24 mouse cellular contexts compared by ENCODE assay signal in genomic region chr1:82726482-82726881, GRCm38 (mm10). TPM values are rescaled to one million over a fixed set of nuclear protein-coding genes. Genes with fewer than 3 reads are reported as not detected.
DNase-seq lines count a peak whose midpoint lies in the region; ATAC-seq and TF ChIP-seq lines count a peak whose summit lies in the region.
"Had no signal": no experiment of that assay in that cellular context is flagged by ENCODE, and none has a peak within 500 bp of the region (broad histone marks: within the 10 kb centered on the region; RNA-seq: fewer than 3 reads in every experiment).

No protein-coding gene starts in this region.

- no peak overlapping the region for H3ac ChIP-seq in myocyte (ENCODE audit: control insufficient read depth, insufficient read length)

- TF ChIP-seq POLR2A in myocyte (IDR thresholded peaks at IDR 0.05; ENCODE audit: insufficient read length, low read depth), result no peak

- H3K4me2 ChIP-seq in heart, embryonic 15.5 days, result peak overlapping the region; percentile 85; the same call in 1 of the 2 replicates
- H3K4me2 ChIP-seq in midbrain, embryonic 14.5 days (ENCODE audit: low read length), result peak overlapping the region; percentile 82; the same call in 1 of the 2 replicates
- no peak overlapping the region for H3K4me2 ChIP-seq in midbrain, embryonic 11.5 days
- peak overlapping the region; percentile 87 for H3K4me2 ChIP-seq in liver, embryonic 11.5 days
- peak overlapping the region; percentile 98 for H3K4me2 ChIP-seq in myocyte (ENCODE audit: low read depth)

- H3K9me3 ChIP-seq in heart, embryonic 15.5 days (replicated peaks), result no peaks in the 10 kb centered on the region
- no peaks in the 10 kb centered on the region for H3K9me3 ChIP-seq in midbrain, embryonic 14.5 days (ENCODE audit: control insufficient read depth, low read length)
- no peaks in the 10 kb centered on the region for H3K9me3 ChIP-seq in midbrain, embryonic 11.5 days (ENCODE audit: control insufficient read depth, low read length)
- H3K9me3 ChIP-seq in liver, embryonic 11.5 days (ENCODE audit: control insufficient read depth, low read length), result no peaks in the 10 kb centered on the region
- H3K9me3 ChIP-seq: forebrain, embryonic 15.5 days; heart, embryonic 12.5 days; hindbrain, embryonic 12.5 days; limb, embryonic 12.5 days; midbrain, embryonic 13.5 days had no signal

- no peak overlapping the region for H3K27ac ChIP-seq in heart, embryonic 15.5 days
- no peak overlapping the region for H3K27ac ChIP-seq in midbrain, embryonic 14.5 days (replicated peaks; ENCODE audit: low read depth, low read length)
- H3K27ac ChIP-seq in midbrain, embryonic 11.5 days (ENCODE audit: low read depth, low read length), result no peak overlapping the region
- H3K27ac ChIP-seq in liver, embryonic 11.5 days (ENCODE audit: low read depth, low read length), result peak overlapping the region; percentile 70; the same call in 1 of the 2 replicates
- H3K27ac ChIP-seq: forebrain, embryonic 15.5 days; hindbrain, embryonic 12.5 days; limb, embryonic 12.5 days; midbrain, embryonic 13.5 days had no signal

- 83% methylated on average over 5 of the region's 5 CpGs for WGBS in heart, embryonic 15.5 days
- 96% methylated on average over 5 of the region's 5 CpGs for WGBS in midbrain, embryonic 14.5 days
- WGBS in midbrain, embryonic 11.5 days, result 95% methylated on average over 5 of the region's 5 CpGs
- 49% methylated on average over 5 of the region's 5 CpGs for WGBS in liver, embryonic 11.5 days

- DNase-seq in heart, postnatal 14 days, result no peak
- no peak for DNase-seq in midbrain, embryonic 14.5 days
- DNase-seq in midbrain, embryonic 11.5 days (ENCODE audit: low spot score, missing footprints), result no peak
- DNase-seq in liver, embryonic 11.5 days (ENCODE audit: low spot score), result no peak
- DNase-seq in urinary bladder, postnatal 36 days (ENCODE audit: low spot score in 2 of 2), result no peak
- DNase-seq in spleen, postnatal 10 days (ENCODE audit: low spot score in 2 of 2), result no peak
- DNase-seq: cerebellum, postnatal 10 days; kidney, postnatal 10 days; right cerebral cortex, adult 18-20 months; thymus, adult 18-20 months had no signal

- H3K79me2 ChIP-seq in myocyte (ENCODE audit: control insufficient read depth, insufficient read depth), result peaks cover 32% of the 10 kb centered on the region

- peaks cover 14% of the 10 kb centered on the region for H3K27me3 ChIP-seq in heart, embryonic 15.5 days
- peaks cover 13% of the 10 kb centered on the region for H3K27me3 ChIP-seq in midbrain, embryonic 14.5 days (ENCODE audit: control insufficient read depth, insufficient read depth, low read length)
- H3K27me3 ChIP-seq in midbrain, embryonic 11.5 days (ENCODE audit: control insufficient read depth, insufficient read depth, low read length), result no peaks in the 10 kb centered on the region; the same call in 1 of the 2 replicates
- H3K27me3 ChIP-seq in liver, embryonic 11.5 days (replicated peaks; ENCODE audit: control insufficient read depth, insufficient read depth, low read length), result no peaks in the 10 kb centered on the region
- H3K27me3 ChIP-seq in myocyte (ENCODE audit: control insufficient read depth, insufficient read depth, insufficient read length), result no peaks in the 10 kb centered on the region
- H3K27me3 ChIP-seq: limb, embryonic 12.5 days had no signal

- intact Hi-C loops in heart, postnatal 14 days (cut with DNase I), result no loop called here

- no peak overlapping the region for H3K4me3 ChIP-seq in heart, embryonic 15.5 days
- H3K4me3 ChIP-seq in midbrain, embryonic 14.5 days (replicated peaks; ENCODE audit: low read depth, low read length), result no peak overlapping the region
- H3K4me3 ChIP-seq in midbrain, embryonic 11.5 days (ENCODE audit: low read depth, low read length), result no peak overlapping the region
- H3K4me3 ChIP-seq in liver, embryonic 11.5 days (ENCODE audit: low read depth, low read length), result peak overlapping the region; percentile 87
- H3K4me3 ChIP-seq in myocyte, result peak overlapping the region; percentile 73

- no peak overlapping the region for H3K9ac ChIP-seq in heart, embryonic 15.5 days
- no peak overlapping the region for H3K9ac ChIP-seq in midbrain, embryonic 14.5 days (replicated peaks; ENCODE audit: low read length)
- H3K9ac ChIP-seq in midbrain, embryonic 11.5 days (ENCODE audit: low read length), result no peak overlapping the region
- peak overlapping the region; percentile 94 for H3K9ac ChIP-seq in liver, embryonic 11.5 days (ENCODE audit: low read depth, low read length)

- peaks cover 9% of the 10 kb centered on the region for H3K4me1 ChIP-seq in heart, embryonic 15.5 days (replicated peaks)
- H3K4me1 ChIP-seq in midbrain, embryonic 14.5 days (ENCODE audit: control insufficient read depth, insufficient read depth, low read length), result peaks cover 10% of the 10 kb centered on the region
- H3K4me1 ChIP-seq in midbrain, embryonic 11.5 days (ENCODE audit: control insufficient read depth, insufficient read depth, low read length), result peaks cover 8% of the 10 kb centered on the region
- H3K4me1 ChIP-seq in liver, embryonic 11.5 days (replicated peaks; ENCODE audit: control insufficient read depth, insufficient read depth, low read length), result peaks cover 7% of the 10 kb centered on the region

- H3K36me3 ChIP-seq in heart, embryonic 15.5 days, result peaks cover 30% of the 10 kb centered on the region
- peaks cover 29% of the 10 kb centered on the region for H3K36me3 ChIP-seq in midbrain, embryonic 14.5 days (ENCODE audit: control insufficient read depth, insufficient read depth, low read length)
- H3K36me3 ChIP-seq in midbrain, embryonic 11.5 days (ENCODE audit: control insufficient read depth, insufficient read depth, low read length), result peaks cover 4% of the 10 kb centered on the region
- peaks cover 9% of the 10 kb centered on the region for H3K36me3 ChIP-seq in liver, embryonic 11.5 days (ENCODE audit: control insufficient read depth, insufficient read depth, low read length)
- H3K36me3 ChIP-seq in myocyte (ENCODE audit: control insufficient read depth, insufficient read depth), result peaks cover 27% of the 10 kb centered on the region

- no peak for ATAC-seq in heart, embryonic 15.5 days (replicated peaks; ENCODE audit: insufficient number of reproducible peaks, insufficient read depth, low FRiP score, low read depth)
- no peak for ATAC-seq in midbrain, embryonic 14.5 days (ENCODE audit: low FRiP score, low TSS enrichment)
- no peak for ATAC-seq in midbrain, embryonic 11.5 days (ENCODE audit: low FRiP score)
- no peak; the same call in 1 of the 2 replicates for ATAC-seq in liver, embryonic 11.5 days (replicated peaks; ENCODE audit: low FRiP score)
- ATAC-seq: forebrain, embryonic 15.5 days; intestine, embryonic 16.5 days; midbrain, embryonic 13.5 days had no signal

TF ChIP-seq in myocyte, 11 proteins besides CTCF, POLR2A, EP300 and RAD21:
- TF ChIP-seq TCF3 (IDR thresholded peaks at IDR 0.05; ENCODE audit: insufficient read length, low read depth), result no peak
- TF ChIP-seq MYOG (IDR thresholded peaks at IDR 0.05; ENCODE audit: control insufficient read depth in 1 of 3, insufficient read depth in 1 of 3, insufficient read length in 2 of 3, low read depth in 2 of 3), result no peak
- TF ChIP-seq SRF (IDR thresholded peaks at IDR 0.05; ENCODE audit: control insufficient read depth, insufficient read length, low read depth), result no peak
- no peak for TF ChIP-seq TCF12 (IDR thresholded peaks at IDR 0.05; ENCODE audit: insufficient read depth, poor library complexity, severe bottlenecking)
- no peak for TF ChIP-seq USF1 (IDR thresholded peaks at IDR 0.05; ENCODE audit: low read depth)

RNA-seq across cellular contexts. Expression of gene Mff, which starts 1.8 kb away (rescaled TPM):
- polyA plus RNA-seq in heart, embryonic 15.5 days (2015; fragmentation: Nextera tagmentation; extraction: Ambion mirVana), result 205 and 234 TPM in 2 replicates
- 100 to 1,000 TPM; 183 to 184 TPM for total RNA-seq in heart, postnatal 14 days (2021)
- 449 and 463 TPM in 2 replicates for polyA plus RNA-seq in midbrain, embryonic 14.5 days (2014; fragmentation: Nextera tagmentation; extraction: Ambion mirVana)
- 288 and 298 TPM in 2 replicates for polyA plus RNA-seq in midbrain, embryonic 11.5 days (2014; fragmentation: Nextera tagmentation; extraction: Ambion mirVana)
- polyA plus RNA-seq in liver, embryonic 11.5 days (2014; fragmentation: Nextera tagmentation; extraction: Ambion mirVana), result 273 and 281 TPM in 2 replicates
- polyA plus RNA-seq in myocyte (2012; fragmentation: generic; extraction: Trizol), result 121 TPM

RNA-seq across cellular contexts. Expression of gene Tm4sf20, which starts 41.8 kb away (rescaled TPM):
- polyA plus RNA-seq in heart, embryonic 15.5 days (2015; fragmentation: Nextera tagmentation; extraction: Ambion mirVana), result not detected in 2 replicates
- total RNA-seq in heart, postnatal 14 days (2021), result not detected
- polyA plus RNA-seq in midbrain, embryonic 14.5 days (2014; fragmentation: Nextera tagmentation; extraction: Ambion mirVana), result 0.38 TPM in 1 of 2 replicates, not detected in the other
- 0.08 TPM in 1 of 2 replicates, not detected in the other for polyA plus RNA-seq in midbrain, embryonic 11.5 days (2014; fragmentation: Nextera tagmentation; extraction: Ambion mirVana)
- 0.12 TPM in 1 of 2 replicates, not detected in the other for polyA plus RNA-seq in liver, embryonic 11.5 days (2014; fragmentation: Nextera tagmentation; extraction: Ambion mirVana)
- polyA plus RNA-seq in myocyte (2012; fragmentation: generic; extraction: Trizol), result not detected
- total RNA-seq: adrenal gland, postnatal 4 days; gastrocnemius, postnatal 4 days; left cerebral cortex, adult 8-10 months had no signal
- polyA plus RNA-seq: C2C12; forebrain, embryonic 15.5 days; heart, embryonic 12.5 days; hindbrain, embryonic 12.5 days had no signal

RNA-seq across cellular contexts. Expression of gene Gm47791, which starts 44.6 kb away (rescaled TPM):
- polyA plus RNA-seq in heart, embryonic 15.5 days (2015; fragmentation: Nextera tagmentation; extraction: Ambion mirVana), result not detected in 2 replicates
- not detected for total RNA-seq in heart, postnatal 14 days (2021)
- not detected in 2 replicates for polyA plus RNA-seq in midbrain, embryonic 14.5 days (2014; fragmentation: Nextera tagmentation; extraction: Ambion mirVana)
- polyA plus RNA-seq in midbrain, embryonic 11.5 days (2014; fragmentation: Nextera tagmentation; extraction: Ambion mirVana), result not detected in 2 replicates
- polyA plus RNA-seq in liver, embryonic 11.5 days (2014; fragmentation: Nextera tagmentation; extraction: Ambion mirVana), result not detected in 2 replicates
- not detected for polyA plus RNA-seq in myocyte (2012; fragmentation: generic; extraction: Trizol)
- total RNA-seq: adrenal gland, postnatal 4 days; gastrocnemius, postnatal 4 days; left cerebral cortex, adult 8-10 months had no signal
- polyA plus RNA-seq: C2C12; embryonic facial prominence, embryonic 14.5 days; forebrain, embryonic 15.5 days; heart, embryonic 12.5 days; hindbrain, embryonic 12.5 days; intestine, embryonic 16.5 days; limb, embryonic 12.5 days; midbrain, embryonic 13.5 days; stomach, embryonic 14.5 days had no signal

Comparison
In these comparisons a context has a peak if more than half of its experiments do, and no peak if none do; other contexts are left out.
1. H3K4me3 ChIP-seq: peak in liver, embryonic 11.5 days (single experiment) and myocyte (single experiment); none in heart, embryonic 15.5 days (single experiment), midbrain, embryonic 14.5 days (single experiment) and midbrain, embryonic 11.5 days (single experiment).